Mouse (Mus musculus): Measurements from ENCODE around the gene Abi3. TPM values are rescaled to one million over a fixed set of nuclear protein-coding genes. Genes with fewer than 3 reads are reported as not detected.

The Abi3 gene
- total RNA-seq, 1 experiment from 2014 or later, result 63.7 TPM

GRCm38 (mm10) chr11:95840694-95841497, 1.4 kb downstream of the Abi3 start:
- ATAC-seq (ENCODE audit: extremely low read depth, insufficient number of reproducible peaks, low FRiP score, poor library complexity, severe bottlenecking), result no peak

- no peak for ATAC-seq (ENCODE audit: extremely low read depth, insufficient number of reproducible peaks, low FRiP score, poor library complexity, severe bottlenecking)
Observed at GRCm38 (mm10) chr11:95838999-95839868, 3.0 kb downstream of the Abi3 start.

- ATAC-seq (ENCODE audit: extremely low read depth, insufficient number of reproducible peaks, low FRiP score, poor library complexity, severe bottlenecking), result no peak
Observed at GRCm38 (mm10) chr11:95838598-95838997, 3.7 kb downstream of the Abi3 start.

- ATAC-seq (ENCODE audit: extremely low read depth, insufficient number of reproducible peaks, low FRiP score, poor library complexity, severe bottlenecking), result no peak
Observed at GRCm38 (mm10) chr11:95837059-95837458, 5.2 kb downstream of the Abi3 start, which contains the start of gene Gngt2. Gngt2 (plus strand) TSS chr11:95837216.

- ATAC-seq (ENCODE audit: extremely low read depth, insufficient number of reproducible peaks, low FRiP score, poor library complexity, severe bottlenecking), result no peak
Observed at GRCm38 (mm10) chr11:95836433-95836832, 5.8 kb downstream of the Abi3 start.

- no peak for ATAC-seq (ENCODE audit: extremely low read depth, insufficient number of reproducible peaks, low FRiP score, poor library complexity, severe bottlenecking)
Observed at GRCm38 (mm10) chr11:95835832-95836231, 6.4 kb downstream of the Abi3 start.

GRCm38 (mm10) chr11:95834742-95835710, 7.2 kb downstream of the Abi3 start:
- peak; percentile 53 for ATAC-seq (ENCODE audit: extremely low read depth, insufficient number of reproducible peaks, low FRiP score, poor library complexity, severe bottlenecking)

GRCm38 (mm10) chr11:95834143-95834667, 8.1 kb downstream of the Abi3 start:
- ATAC-seq (ENCODE audit: extremely low read depth, insufficient number of reproducible peaks, low FRiP score, poor library complexity, severe bottlenecking), result peak; percentile 53

GRCm38 (mm10) chr11:95833631-95834142, 8.6 kb downstream of the Abi3 start:
- no peak for ATAC-seq (ENCODE audit: extremely low read depth, insufficient number of reproducible peaks, low FRiP score, poor library complexity, severe bottlenecking)

GRCm38 (mm10) chr11:95833006-95833570, 9.2 kb downstream of the Abi3 start:
- no peak for ATAC-seq (ENCODE audit: extremely low read depth, insufficient number of reproducible peaks, low FRiP score, poor library complexity, severe bottlenecking)

- ATAC-seq (ENCODE audit: extremely low read depth, insufficient number of reproducible peaks, low FRiP score, poor library complexity, severe bottlenecking), result no peak
Observed at GRCm38 (mm10) chr11:95832129-95833005, 9.9 kb downstream of the Abi3 start.

- ATAC-seq (ENCODE audit: extremely low read depth, insufficient number of reproducible peaks, low FRiP score, poor library complexity, severe bottlenecking), result no peak
Observed at GRCm38 (mm10) chr11:95831641-95832040, 10.6 kb downstream of the Abi3 start.

- ATAC-seq (ENCODE audit: extremely low read depth, insufficient number of reproducible peaks, low FRiP score, poor library complexity, severe bottlenecking), result no peak
Observed at GRCm38 (mm10) chr11:95831276-95831619, 11.0 kb downstream of the Abi3 start.

- ATAC-seq (ENCODE audit: extremely low read depth, insufficient number of reproducible peaks, low FRiP score, poor library complexity, severe bottlenecking), result no peak
Observed at GRCm38 (mm10) chr11:95830411-95831275, 11.6 kb downstream of the Abi3 start.

GRCm38 (mm10) chr11:95829526-95830050, 12.7 kb downstream of the Abi3 start:
- no peak for ATAC-seq (ENCODE audit: extremely low read depth, insufficient number of reproducible peaks, low FRiP score, poor library complexity, severe bottlenecking)
